Mouse (Mus musculus) megakaryocyte, embryonic 14.5 days (primary cell): ENCODE measurements at regions not wholly inside any gene's neighbourhood (a gene's known extent, or its start where the extent isn't known, plus 50 kb on each side); places are given as distances from the start of the nearest gene placed in this dataset.

Experiments
- FLI1 ChIP-seq: IDR thresholded peaks from 2 replicates; pipeline ENCODE4 v1.6.1; 2012; ENCODE audit warnings: low read length, inconsistent platforms, mixed read lengths
- GATA1 ChIP-seq: IDR thresholded peaks from 3 replicates; pipeline ENCODE4 v1.6.1; 2012; ENCODE audit warnings: mixed read lengths, low read length, inconsistent platforms, borderline replicate concordance

GRCm38 (mm10) chr16:21329199-21329598, 93.7 kb upstream of the Vps8 start:
- TF ChIP-seq FLI1 (no peak), GATA1 (no peak)
